Mouse (Mus musculus): ENCODE results near the gene Comp.
A peak's percentile ranks its signal among the peaks of the same experiment; 100 is the strongest.

The Comp gene

DNA sequence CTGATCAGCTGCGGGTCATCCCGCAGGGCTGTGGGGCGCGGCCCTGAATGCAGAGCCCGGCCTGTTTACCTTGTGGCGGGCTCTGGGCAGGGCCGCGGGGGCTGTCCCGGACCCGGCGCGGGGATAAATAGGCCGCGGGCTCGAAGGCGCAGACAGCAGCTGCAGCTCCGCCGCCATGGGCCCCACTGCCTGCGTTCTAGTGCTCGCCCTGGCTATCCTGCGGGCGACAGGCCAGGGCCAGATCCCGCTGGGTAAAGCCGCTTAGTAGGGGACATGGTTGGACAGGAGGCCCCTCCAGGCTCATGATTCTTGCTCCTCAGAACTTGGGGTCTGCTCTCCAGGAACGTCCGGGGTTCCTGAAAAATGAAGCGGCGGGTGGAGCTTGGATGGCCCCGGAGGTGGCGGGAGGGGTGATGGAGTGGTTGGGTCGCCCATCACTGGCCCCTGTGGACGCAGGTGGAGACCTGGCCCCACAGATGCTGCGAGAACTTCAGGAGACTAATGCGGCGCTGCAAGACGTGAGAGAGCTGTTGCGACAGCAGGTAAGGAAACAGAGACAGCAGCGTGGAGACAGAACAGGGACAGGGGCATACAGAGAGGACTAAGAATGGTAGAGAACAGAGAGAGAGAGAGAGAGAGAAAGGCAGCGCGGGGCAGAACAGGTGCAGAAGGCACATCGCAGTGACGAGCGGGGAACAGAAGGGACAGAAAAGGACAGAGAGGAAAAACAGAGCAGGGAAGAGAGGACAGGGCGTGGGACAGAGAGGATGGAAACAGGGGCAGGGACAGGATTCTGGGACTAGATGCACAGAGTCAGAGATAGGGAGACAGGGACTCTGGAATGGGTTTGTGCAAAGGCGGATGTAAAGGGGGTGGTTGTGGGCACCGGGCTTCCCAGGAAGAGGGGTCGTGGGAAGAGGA lies at the start of gene Comp:
Gene Comp, plus strand, starts transcription at position 162 of the 921 bp plus-strand sequence.
- Histone ChIP-seq H3K4me3 (replicated peaks; ENCODE audit: low read length) (peak within 1 kb of the TSS; percentile 84), H3K4me1 (replicated peaks; ENCODE audit: low read depth, low read length) (peaks cover 44% of the 10 kb centered on the region), H3K9me3 (ENCODE audit: low read length) (no peaks in the 10 kb centered on the region), H3K36me3 (ENCODE audit: insufficient read depth, low read length) (no peaks in the 10 kb centered on the region), H3K27me3 (ENCODE audit: insufficient read depth, low read length) (peaks cover 77% of the 10 kb centered on the region)
- TF ChIP-seq NANOG (IDR thresholded peaks at IDR 0.05; ENCODE audit: borderline replicate concordance, low read length) (no peak), POU5F1 (IDR thresholded peaks at IDR 0.05; ENCODE audit: borderline replicate concordance, low read length) (no peak), CTCF (conservative IDR thresholded peaks at IDR 0.05; ENCODE audit: low read length) (no peak)

DNA sequence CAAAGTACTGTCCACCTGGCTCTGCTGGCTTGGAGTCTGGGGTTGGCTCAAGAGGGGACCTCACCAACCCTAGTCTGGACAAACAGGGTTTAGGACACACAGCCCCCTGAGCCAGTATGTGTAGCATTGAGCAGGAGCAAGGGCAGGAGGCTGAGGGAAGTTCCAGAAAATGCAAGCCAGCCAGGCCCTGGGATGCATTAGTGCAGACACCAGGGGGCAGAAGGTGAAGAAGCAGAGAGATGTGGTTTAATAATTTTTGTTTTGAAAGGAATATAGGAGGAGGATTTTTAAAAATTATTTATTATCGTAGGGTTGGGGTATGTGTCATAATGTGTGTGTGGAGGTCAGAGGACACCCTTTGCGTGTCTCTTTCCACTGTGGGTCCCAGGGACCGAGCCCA lies 49.6 kb upstream of the Comp start:
- H3K9me3 ChIP-seq (ENCODE audit: low read length), result no peaks in the 10 kb centered on the region
- no peak for TF ChIP-seq NANOG (IDR thresholded peaks at IDR 0.05; ENCODE audit: borderline replicate concordance, low read length)
- no peak for TF ChIP-seq POU5F1 (IDR thresholded peaks at IDR 0.05; ENCODE audit: borderline replicate concordance, low read length)
- no peak for TF ChIP-seq CTCF (conservative IDR thresholded peaks at IDR 0.05; ENCODE audit: low read length)
- H3K4me1 ChIP-seq (replicated peaks; ENCODE audit: low read depth, low read length), result peaks cover under 1% of the 10 kb centered on the region; the same call in 1 of the 2 replicates
- no peak overlapping the region for H3K4me3 ChIP-seq (replicated peaks; ENCODE audit: low read length)
- peaks cover 3% of the 10 kb centered on the region; the same call in 1 of the 2 replicates for H3K27me3 ChIP-seq (ENCODE audit: insufficient read depth, low read length)
- H3K36me3 ChIP-seq (ENCODE audit: insufficient read depth, low read length), result peaks cover 15% of the 10 kb centered on the region; the same call in 1 of the 2 replicates

DNA sequence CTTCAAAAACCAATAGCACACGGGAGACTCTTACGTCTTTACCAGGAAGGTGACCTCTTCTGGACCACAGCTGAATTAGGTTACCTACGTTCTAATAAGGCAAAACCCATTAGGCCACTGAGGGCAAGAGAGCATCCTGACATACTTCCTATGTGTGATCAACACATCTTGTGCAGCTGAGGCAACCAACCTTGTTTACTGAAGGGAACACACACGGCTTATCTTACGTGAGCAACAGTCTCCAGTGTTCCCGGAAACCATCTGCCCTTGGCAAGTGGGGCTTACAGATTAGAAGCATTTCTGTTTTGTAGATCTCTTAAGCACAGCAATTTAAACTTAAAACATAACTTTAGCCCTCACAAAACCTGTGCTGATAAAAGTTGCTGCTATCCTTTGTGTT lies 45.8 kb upstream of the Comp start:
- Histone ChIP-seq H3K9me3 (ENCODE audit: low read length) (no peaks in the 10 kb centered on the region), H3K4me1 (replicated peaks; ENCODE audit: low read depth, low read length) (peaks cover 34% of the 10 kb centered on the region), H3K4me3 (replicated peaks; ENCODE audit: low read length) (no peak overlapping the region), H3K27me3 (ENCODE audit: insufficient read depth, low read length) (peaks cover 9% of the 10 kb centered on the region), H3K36me3 (ENCODE audit: insufficient read depth, low read length) (peaks cover 24% of the 10 kb centered on the region)
- TF ChIP-seq POU5F1 (IDR thresholded peaks at IDR 0.05; ENCODE audit: borderline replicate concordance, low read length) (no peak), CTCF (conservative IDR thresholded peaks at IDR 0.05; ENCODE audit: low read length) (no peak), NANOG (IDR thresholded peaks at IDR 0.05; ENCODE audit: borderline replicate concordance, low read length) (no peak)

DNA sequence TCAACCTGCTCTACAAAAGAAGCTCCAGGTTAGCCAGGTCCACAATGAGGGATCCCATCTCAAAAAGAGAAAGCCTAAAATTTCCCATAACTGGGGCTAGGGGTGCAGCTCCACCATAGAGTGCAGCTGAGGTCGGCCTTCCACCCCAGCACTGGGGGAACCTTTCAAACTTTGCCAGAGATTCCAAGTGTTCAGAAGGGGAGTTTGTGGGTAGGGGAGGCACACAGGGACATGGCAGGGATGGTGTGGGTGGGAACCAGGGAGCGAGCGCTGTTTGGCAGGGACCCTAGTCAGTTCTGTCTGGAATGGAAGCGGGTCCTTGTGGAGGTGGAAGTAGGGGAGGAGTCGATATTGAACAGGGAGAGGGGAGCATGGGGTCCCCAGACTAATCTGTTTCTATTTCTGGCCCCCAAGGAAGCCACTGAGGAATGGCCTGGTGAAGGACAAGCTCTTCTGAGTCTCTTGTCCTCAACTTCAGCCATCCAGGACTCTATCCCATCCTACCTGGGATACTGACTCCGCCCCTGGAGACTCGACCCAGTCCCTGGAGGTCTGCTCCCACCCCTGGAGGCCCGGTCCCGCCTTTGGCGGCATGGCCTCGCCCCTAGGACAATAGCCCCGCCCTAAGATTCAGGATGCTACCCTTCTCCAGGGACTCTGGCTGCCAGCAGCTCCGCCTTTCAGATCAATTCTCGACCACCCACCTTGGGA lies 44.1 kb upstream of the Comp start, which contains the start of gene Gdf1:
Gene Gdf1, plus strand, starts transcription at position 694 of the 711 bp plus-strand sequence.
- no peak for TF ChIP-seq POU5F1 (IDR thresholded peaks at IDR 0.05; ENCODE audit: borderline replicate concordance, low read length)
- no peak for TF ChIP-seq CTCF (conservative IDR thresholded peaks at IDR 0.05; ENCODE audit: low read length)
- no peak for TF ChIP-seq NANOG (IDR thresholded peaks at IDR 0.05; ENCODE audit: borderline replicate concordance, low read length)
- peaks cover 32% of the 10 kb centered on the region for H3K36me3 ChIP-seq (ENCODE audit: insufficient read depth, low read length)
- H3K9me3 ChIP-seq (ENCODE audit: low read length), result no peaks in the 10 kb centered on the region
- H3K4me1 ChIP-seq (replicated peaks; ENCODE audit: low read depth, low read length), result peaks cover 49% of the 10 kb centered on the region
- H3K4me3 ChIP-seq (replicated peaks; ENCODE audit: low read length), result peak within 1 kb of the TSS; percentile 73
- H3K27me3 ChIP-seq (ENCODE audit: insufficient read depth, low read length), result peaks cover 9% of the 10 kb centered on the region

- Histone ChIP-seq H3K9me3 (ENCODE audit: low read length) (no peaks in the 10 kb centered on the region), H3K4me1 (replicated peaks; ENCODE audit: low read depth, low read length) (peaks cover 49% of the 10 kb centered on the region), H3K36me3 (ENCODE audit: insufficient read depth, low read length) (peaks cover 40% of the 10 kb centered on the region), H3K27me3 (ENCODE audit: insufficient read depth, low read length) (peaks cover 9% of the 10 kb centered on the region), H3K4me3 (replicated peaks; ENCODE audit: low read length) (peak overlapping the region; percentile 73)
- TF ChIP-seq CTCF (conservative IDR thresholded peaks at IDR 0.05; ENCODE audit: low read length), result no peak
Measured at GRCm38 (mm10) chr8:70329835-70330740, 43.3 kb upstream of the Comp start.

DNA sequence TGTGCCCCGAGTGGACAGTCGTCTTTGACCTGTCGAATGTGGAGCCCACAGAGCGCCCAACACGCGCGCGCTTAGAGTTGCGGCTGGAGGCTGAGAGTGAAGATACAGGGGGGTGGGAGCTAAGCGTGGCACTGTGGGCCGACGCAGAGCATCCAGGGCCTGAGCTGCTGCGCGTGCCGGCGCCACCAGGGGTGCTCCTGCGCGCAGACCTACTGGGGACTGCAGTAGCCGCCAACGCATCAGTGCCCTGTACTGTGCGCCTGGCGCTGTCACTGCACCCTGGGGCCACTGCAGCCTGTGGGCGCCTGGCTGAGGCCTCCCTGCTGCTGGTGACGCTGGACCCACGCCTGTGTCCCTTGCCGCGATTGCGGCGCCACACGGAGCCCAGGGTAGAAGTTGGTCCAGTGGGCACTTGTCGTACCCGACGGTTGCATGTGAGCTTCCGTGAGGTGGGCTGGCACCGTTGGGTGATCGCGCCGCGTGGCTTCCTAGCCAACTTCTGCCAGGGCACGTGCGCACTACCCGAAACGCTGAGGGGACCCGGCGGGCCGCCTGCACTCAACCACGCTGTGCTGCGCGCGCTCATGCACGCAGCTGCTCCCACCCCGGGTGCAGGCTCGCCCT lies 42.5 kb upstream of the Comp start:
- TF ChIP-seq POU5F1 (IDR thresholded peaks at IDR 0.05; ENCODE audit: borderline replicate concordance, low read length) (no peak), NANOG (IDR thresholded peaks at IDR 0.05; ENCODE audit: borderline replicate concordance, low read length) (no peak), CTCF (conservative IDR thresholded peaks at IDR 0.05; ENCODE audit: low read length) (no peak)
- peaks cover 9% of the 10 kb centered on the region for H3K27me3 ChIP-seq (ENCODE audit: insufficient read depth, low read length)
- H3K4me3 ChIP-seq (replicated peaks; ENCODE audit: low read length), result peak overlapping the region; percentile 73

DNA sequence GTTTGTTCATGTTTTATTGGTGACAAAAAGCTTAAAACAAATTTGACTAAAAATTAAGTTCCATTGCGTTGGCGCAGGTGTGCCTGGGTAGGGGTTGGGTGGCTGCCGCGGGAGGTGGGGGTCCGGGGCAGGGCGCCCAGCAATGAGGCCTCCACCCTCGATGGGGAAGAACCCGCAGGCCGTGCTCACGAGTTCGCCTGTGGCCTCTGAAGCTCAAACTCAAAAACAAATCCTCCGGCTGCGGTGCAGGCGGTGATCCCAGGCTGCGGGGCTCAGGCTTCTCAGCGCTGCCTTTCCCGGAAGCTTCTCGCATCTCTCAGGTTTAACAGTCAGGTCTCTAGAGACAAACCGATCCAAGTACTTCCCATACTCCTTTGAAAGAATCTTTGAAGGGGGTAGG lies 41.8 kb upstream of the Comp start:
- Histone ChIP-seq H3K4me3 (replicated peaks; ENCODE audit: low read length) (peak overlapping the region; percentile 73), H3K4me1 (replicated peaks; ENCODE audit: low read depth, low read length) (peaks cover 49% of the 10 kb centered on the region), H3K36me3 (ENCODE audit: insufficient read depth, low read length) (peaks cover 54% of the 10 kb centered on the region), H3K27me3 (ENCODE audit: insufficient read depth, low read length) (peaks cover 9% of the 10 kb centered on the region), H3K9me3 (ENCODE audit: low read length) (no peaks in the 10 kb centered on the region)
- TF ChIP-seq NANOG (IDR thresholded peaks at IDR 0.05; ENCODE audit: borderline replicate concordance, low read length), result no peak
- TF ChIP-seq POU5F1 (IDR thresholded peaks at IDR 0.05; ENCODE audit: borderline replicate concordance, low read length), result no peak
- no peak for TF ChIP-seq CTCF (conservative IDR thresholded peaks at IDR 0.05; ENCODE audit: low read length)

More for the DNA sequence above, 42.5 kb upstream of the Comp start:
- Histone ChIP-seq H3K36me3 (ENCODE audit: insufficient read depth, low read length) (peaks cover 48% of the 10 kb centered on the region), H3K4me1 (replicated peaks; ENCODE audit: low read depth, low read length) (peaks cover 49% of the 10 kb centered on the region), H3K9me3 (ENCODE audit: low read length) (no peaks in the 10 kb centered on the region)
